Mouse (Mus musculus): ENCODE data around the gene Fancg. TPM values are rescaled to one million over a fixed set of nuclear protein-coding genes. Genes with fewer than 3 reads are reported as not detected.

The Fancg gene
- total RNA-seq, 2 experiments from 2014 or later, result 8.3 to 8.9 TPM

Other genes starting within 250 kb of the Fancg start
- not detected for gene Ccl21a, start 236.5 kb downstream of the Fancg start, total RNA-seq (2021)
- gene Fam205a1, start 156.6 kb downstream of the Fancg start, total RNA-seq (2021), result under 1 TPM in 1 of 2 experiments, not detected in 1; 0.12 TPM
- under 1 TPM; 0.48 to 0.92 TPM for gene Gm12394, start 153.7 kb downstream of the Fancg start, total RNA-seq (2021)
- gene Fam205c, start 136.3 kb downstream of the Fancg start, total RNA-seq (2021), result under 1 TPM; 0.27 to 0.30 TPM
- 100 to 1,000 TPM; 148 to 149 TPM for gene Phf24, start 93.8 kb downstream of the Fancg start, total RNA-seq (2021)
- gene Dnajb5, start 60.7 kb downstream of the Fancg start, total RNA-seq (2021), result 100 to 1,000 TPM; 203 to 221 TPM
- gene 1700022I11Rik, start 40.9 kb downstream of the Fancg start, total RNA-seq (2021), result not detected
- gene Vcp, start 10.0 kb downstream of the Fancg start, total RNA-seq (2021), result 100 to 1,000 TPM; 188 to 194 TPM
- gene Pigo, start 15.3 kb upstream of the Fancg start, total RNA-seq (2021), result 10 to 100 TPM; 24.9 to 27.0 TPM
- 100 to 1,000 TPM in 1 of 2 experiments, 10 to 100 TPM in 1; 93.4 to 102 TPM for gene Stoml2, start 21.2 kb upstream of the Fancg start, total RNA-seq (2021)
- 10 to 100 TPM; 39.2 to 39.8 TPM for gene Fam214b, start 35.7 kb upstream of the Fancg start, total RNA-seq (2021)
- gene Unc13b, start 48.4 kb upstream of the Fancg start, total RNA-seq (2021), result 10 to 100 TPM; 39.1 to 42.1 TPM